Mouse (Mus musculus): ENCODE measurements at regions not wholly inside any gene's neighbourhood (a gene's known extent, or its start where the extent isn't known, plus 50 kb on each side); places are given as distances from the start of the nearest gene placed in this dataset.
"Not testable (repeated sequence)": the region's sequence is repeated elsewhere in the genome, so short reads cannot be mapped to it uniquely, and the experiment has no call there.

DNA sequence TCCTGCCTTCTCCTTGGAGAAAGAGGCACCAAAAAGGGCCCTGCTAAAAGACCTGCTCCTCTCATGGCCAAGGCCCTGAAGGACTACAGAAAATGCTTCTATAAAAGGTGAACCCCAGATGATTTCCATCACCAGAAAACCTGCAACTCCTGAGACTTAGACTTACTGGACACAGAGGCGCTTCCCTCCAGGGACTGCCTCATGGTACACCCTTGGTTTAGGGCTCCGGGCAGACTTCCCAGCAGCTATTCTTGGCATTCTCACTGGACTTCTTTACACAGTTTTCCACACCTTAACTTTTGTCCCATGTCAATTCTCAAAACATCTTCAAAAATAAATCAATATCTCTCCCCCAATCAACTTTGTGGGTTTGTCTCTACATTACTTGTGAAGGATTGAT is 393.2 kb downstream of the Gpm6a start:
- DNase-seq = peak; percentile 89

DNA sequence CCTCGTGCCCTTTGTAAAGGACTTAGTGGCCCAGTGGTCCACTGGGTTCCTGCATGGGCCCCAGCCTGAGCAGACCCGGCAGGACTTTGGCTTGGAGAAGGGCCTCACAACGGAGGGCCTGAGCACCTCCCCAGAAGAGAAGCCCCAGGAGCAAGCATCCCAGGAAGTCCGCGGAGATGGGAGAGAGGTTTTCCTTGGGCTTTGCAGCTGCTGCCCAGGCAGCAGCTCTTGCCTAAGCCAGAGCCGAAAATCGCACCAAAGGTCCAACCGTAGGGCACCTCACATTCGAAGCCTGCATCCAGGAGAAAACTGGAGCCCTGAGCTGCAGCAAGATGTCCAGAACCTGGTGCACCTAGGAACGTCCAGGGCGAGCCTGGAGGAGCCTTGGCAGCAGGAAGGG is 405.2 kb downstream of the Gpm6a start:
- peak; percentile 94 for DNase-seq

DNA sequence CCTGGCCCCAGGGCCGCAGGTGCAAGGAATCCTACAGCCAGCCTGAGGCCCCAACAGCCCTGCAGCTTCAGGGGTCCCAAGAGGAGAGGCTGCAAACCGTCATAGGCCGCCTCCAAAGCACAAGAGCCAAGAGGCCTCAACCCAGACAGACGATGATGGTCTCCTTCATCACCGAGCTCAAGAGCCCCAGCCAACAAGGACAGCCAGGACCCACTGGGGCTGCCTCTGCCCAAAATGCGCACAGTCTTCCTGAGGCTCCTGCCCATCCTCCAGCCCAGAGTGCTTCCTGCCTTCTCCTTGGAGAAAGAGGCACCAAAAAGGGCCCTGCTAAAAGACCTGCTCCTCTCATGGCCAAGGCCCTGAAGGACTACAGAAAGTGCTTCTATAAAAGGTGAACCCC is 412.8 kb downstream of the Gpm6a start:
- peak; percentile 95 for DNase-seq

DNA sequence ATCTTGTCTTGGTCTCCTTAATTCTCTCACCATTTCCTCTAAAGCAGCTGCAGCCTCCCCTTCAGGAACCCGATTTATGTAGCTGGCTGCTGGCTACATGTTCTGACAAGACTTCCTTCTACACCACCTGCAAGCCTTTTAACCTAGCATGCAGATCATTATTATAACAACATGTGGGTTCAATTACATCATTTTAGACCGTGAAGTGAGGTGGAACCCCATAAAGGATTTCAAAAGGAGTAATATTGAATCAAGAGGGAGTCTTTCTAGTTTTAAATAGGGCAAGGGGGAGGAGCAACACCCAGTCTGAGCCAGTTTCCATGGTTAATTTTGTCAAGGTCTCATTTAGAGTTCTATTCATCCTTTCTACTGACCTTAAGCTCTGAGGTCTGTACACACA is 442.4 kb downstream of the Gpm6a start:
- no peak for DNase-seq

GRCm38 (mm10) chr8:55398331-55398730 is 443.7 kb downstream of the Gpm6a start:
- DNase-seq = no peak

DNA sequence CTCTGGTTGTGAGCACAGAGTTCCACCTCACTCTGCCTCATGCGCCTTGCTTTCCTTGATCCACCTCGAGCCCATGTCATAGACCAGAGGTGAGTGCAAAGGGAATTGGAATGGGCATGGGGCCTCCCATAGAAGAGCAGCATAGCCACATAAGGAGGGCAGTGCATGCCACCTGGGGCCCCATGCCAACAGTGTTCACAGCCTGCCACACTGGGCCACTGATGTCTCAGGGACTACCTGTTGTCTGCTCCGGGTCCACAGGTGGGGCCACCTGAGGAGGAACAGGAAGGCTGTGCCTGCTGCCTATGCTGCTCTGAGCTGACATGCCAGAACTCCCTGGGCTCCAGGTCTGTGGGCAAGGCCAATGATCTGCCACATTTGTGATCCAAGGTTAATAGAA is 445.8 kb downstream of the Gpm6a start:
- peak; percentile 90 for DNase-seq

- DNase-seq = not testable (repeated sequence)
Measured at GRCm38 (mm10) chr8:55406903-55407302, 452.3 kb downstream of the Gpm6a start.

Data from heart, adult 11 months (tissue).